Mouse (Mus musculus): Measurements from ENCODE around the gene Anks6. TPM values are rescaled to one million over a fixed set of nuclear protein-coding genes. Genes with fewer than 3 reads are reported as not detected.

Anks6 gene
- total and polyA plus RNA-seq, 3 experiments, result not detected

Other genes starting within 250 kb of the Anks6 start
- gene Gabbr2, start 65.6 kb downstream of the Anks6 start, total RNA-seq (2012; rRNA removed), result not detected in 2 replicates
- not detected for gene Gabbr2, start 65.6 kb downstream of the Anks6 start, polyA plus RNA-seq (2012; ENCODE audit: insufficient read depth in 1 of 2, insufficient read length in 2 of 2, low read depth in 1 of 2, low replicate concordance in 2 of 2, missing spikeins in 1 of 2)
- gene Galnt12, start 34.5 kb upstream of the Anks6 start, total RNA-seq (2012; rRNA removed), result not detected in 2 replicates
- not detected for gene Galnt12, start 34.5 kb upstream of the Anks6 start, polyA plus RNA-seq (2012; ENCODE audit: insufficient read depth in 1 of 2, insufficient read length in 2 of 2, low read depth in 1 of 2, low replicate concordance in 2 of 2, missing spikeins in 1 of 2)
- gene Col15a1, start 150.7 kb upstream of the Anks6 start, total RNA-seq (2012; rRNA removed), result 0.78 and 2.2 TPM in 2 replicates
- 1 to 10 TPM in 1 of 2 experiments, not detected in 1; 2.6 TPM for gene Col15a1, start 150.7 kb upstream of the Anks6 start, polyA plus RNA-seq (2012; ENCODE audit: insufficient read depth in 1 of 2, insufficient read length in 2 of 2, low read depth in 1 of 2, low replicate concordance in 2 of 2, missing spikeins in 1 of 2)

Data from MEL (cell line).